Mouse (Mus musculus) cerebellum, adult 9-11 months (tissue): ENCODE data around the gene Ccl22.
A peak's percentile ranks its signal among the peaks of the same experiment; 100 is the strongest.

ENCODE experiments used
- DNase-seq: peaks from one replicate; pipeline ENCODE4 v3.0.0; 2022

Gene Ccl22

GRCm38 (mm10) chr8:94779534-94780294, 34.3 kb downstream of the Ccl22 start:
- DNase-seq: no peak

- no peak for DNase-seq
Measured at GRCm38 (mm10) chr8:94780491-94781154, 35.2 kb downstream of the Ccl22 start.

GRCm38 (mm10) chr8:94781155-94781837, 35.9 kb downstream of the Ccl22 start:
- DNase-seq: no peak

GRCm38 (mm10) chr8:94781838-94782235, 36.4 kb downstream of the Ccl22 start:
- DNase-seq: no peak

GRCm38 (mm10) chr8:94783890-94784289, 38.5 kb downstream of the Ccl22 start:
- DNase-seq: no peak

GRCm38 (mm10) chr8:94785247-94785985, 40.0 kb downstream of the Ccl22 start:
- peak; percentile 41 for DNase-seq

- no peak for DNase-seq
Measured at GRCm38 (mm10) chr8:94785995-94786595, 40.7 kb downstream of the Ccl22 start.

- no peak for DNase-seq
Measured at GRCm38 (mm10) chr8:94787524-94788501, 42.4 kb downstream of the Ccl22 start.

GRCm38 (mm10) chr8:94789256-94789955, 44.0 kb downstream of the Ccl22 start:
- no peak for DNase-seq

GRCm38 (mm10) chr8:94794368-94794767, 49.0 kb downstream of the Ccl22 start:
- DNase-seq: no peak

GRCm38 (mm10) chr8:94794782-94795181, 49.4 kb downstream of the Ccl22 start:
- no peak for DNase-seq

- no peak for DNase-seq
Measured at GRCm38 (mm10) chr8:94800278-94800968, 55.0 kb downstream of the Ccl22 start.
